Mouse (Mus musculus) midbrain, embryonic 16.5 days (tissue): ENCODE measurements around the gene Wdr75. TPM values are rescaled to one million over a fixed set of nuclear protein-coding genes. Genes with fewer than 3 reads are reported as not detected.
A peak's percentile ranks its signal among the peaks of the same experiment; 100 is the strongest.

Source experiments
- ATAC-seq: fragments of 200-750 bp; cut with Nextera tagmentation; 2 replicates; pipeline ENCODE4 v1.8.0; 2017; ENCODE audit warnings: moderate TSS enrichment
- H3K27ac ChIP-seq: fragments of 300-500 bp; sonication (generic); 2 replicates; pipeline ENCODE4 v1.5.1; 2014; ENCODE audit warnings: mild to moderate bottlenecking, low read length, mixed read lengths
- H3K27me3 ChIP-seq: fragments of 300-500 bp; sonication (generic); 2 replicates; pipeline ENCODE4 v1.6.1; 2014; ENCODE audit warnings: low read depth, low read length, mixed read lengths; ENCODE audit not compliant: control insufficient read depth, insufficient read depth
- H3K36me3 ChIP-seq: fragments of 300-500 bp; sonication (generic); 2 replicates; pipeline ENCODE4 v1.6.1; 2014; ENCODE audit warnings: mild to moderate bottlenecking, low read length, moderate library complexity, mixed read lengths; ENCODE audit not compliant: control insufficient read depth, insufficient read depth
- H3K4me1 ChIP-seq: fragments of 300-500 bp; sonication (generic); 2 replicates; pipeline ENCODE4 v1.6.1; 2014; ENCODE audit warnings: mild to moderate bottlenecking, low read length, mixed read lengths; ENCODE audit not compliant: control insufficient read depth, insufficient read depth
- H3K4me2 ChIP-seq: fragments of 300-500 bp; sonication (generic); 2 replicates; pipeline ENCODE4 v1.6.1; 2014; ENCODE audit warnings: mild to moderate bottlenecking, low read length, mixed read lengths
- H3K4me3 ChIP-seq: fragments of 300-500 bp; sonication (generic); 2 replicates; pipeline ENCODE4 v1.5.1; 2014; ENCODE audit warnings: low read depth, mild to moderate bottlenecking, low read length, moderate library complexity, mixed read lengths
- H3K9ac ChIP-seq: fragments of 300-500 bp; sonication (generic); 2 replicates; pipeline ENCODE4 v1.6.1; 2014; ENCODE audit warnings: low read depth, low read length, mixed read lengths
- H3K9me3 ChIP-seq: fragments of 300-500 bp; sonication (generic); replicated peaks from 2 replicates; pipeline ENCODE4 v1.6.1; 2014; ENCODE audit warnings: mild to moderate bottlenecking, low read length, mixed read lengths; ENCODE audit not compliant: control insufficient read depth, poor library complexity, severe bottlenecking
- WGBS: fragments of 180-500 bp; shearing (Covaris S2); extraction: QIAGEN DNeasy Blood & Tissue Kit; methylation state at CpG from one replicate; pipeline ENCODE4 v1.1.7; 2014; 5-methylcytosine and 5-hydroxymethylcytosine counted together
- polyA plus RNA-seq: library from polyadenylated mRNA; unstranded; fragments of >200 nt; fragmentation: Nextera tagmentation; extraction: Ambion mirVana; gene quantifications from 2 replicates; pipeline ENCODE4 v1.2.1, GENCODE M21; 2015

Wdr75 gene
- 46.8 and 54.3 TPM in 2 replicates for polyA plus RNA-seq

DNA sequence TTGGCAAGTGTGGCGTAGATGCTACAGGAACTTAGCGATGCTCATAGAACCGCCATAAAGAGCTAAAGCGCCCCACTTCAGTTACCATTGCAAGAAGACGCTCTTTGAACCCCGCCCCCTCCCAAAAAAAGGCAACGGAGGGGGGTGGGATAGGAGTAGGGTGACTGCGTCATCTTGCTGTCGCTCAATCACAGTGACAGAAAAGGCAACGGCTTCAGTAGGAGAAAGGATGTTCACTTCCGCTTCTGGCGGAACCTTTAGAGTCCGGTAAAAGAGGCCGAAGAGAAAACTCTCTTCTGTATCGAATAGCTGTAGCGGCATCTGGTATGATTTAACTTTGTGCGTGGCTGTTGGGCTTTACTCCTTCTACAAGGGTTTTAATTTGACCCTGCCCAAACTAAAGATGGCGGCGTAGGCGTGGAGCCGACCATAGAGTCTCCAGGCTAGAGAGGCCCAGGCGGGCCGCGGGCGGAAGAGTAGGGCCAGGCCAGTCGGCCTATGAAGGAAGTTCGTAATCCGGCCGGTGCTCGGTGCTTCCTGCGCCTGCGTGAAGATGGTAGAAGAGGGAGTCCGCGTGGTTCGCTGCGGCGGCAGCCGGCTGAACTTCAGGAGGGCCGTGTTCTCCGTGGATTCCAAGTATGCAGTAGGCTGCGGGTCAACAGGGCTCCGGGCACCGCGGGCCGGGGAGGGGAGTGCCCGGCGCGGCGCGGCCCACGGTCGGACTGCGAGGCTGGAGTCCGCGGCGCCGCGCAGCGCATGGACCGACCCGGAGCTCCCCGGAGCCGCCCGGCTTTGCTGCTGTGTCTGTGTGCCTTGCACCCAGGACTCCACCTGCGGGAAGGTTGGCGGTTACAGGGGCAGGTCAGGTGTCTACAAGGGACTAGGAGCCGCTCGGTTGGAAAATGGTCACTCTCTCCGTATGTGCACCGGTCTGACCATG lies at the start of gene Wdr75:
TSS of gene Wdr75 (plus strand) at position 198 of the 940 bp plus-strand sequence.
- under 1% methylated on average over 66 of the region's 70 CpGs for WGBS
- peaks cover 5% of the 10 kb centered on the region for H3K36me3 ChIP-seq
- ATAC-seq: peak; percentile 100

DNA sequence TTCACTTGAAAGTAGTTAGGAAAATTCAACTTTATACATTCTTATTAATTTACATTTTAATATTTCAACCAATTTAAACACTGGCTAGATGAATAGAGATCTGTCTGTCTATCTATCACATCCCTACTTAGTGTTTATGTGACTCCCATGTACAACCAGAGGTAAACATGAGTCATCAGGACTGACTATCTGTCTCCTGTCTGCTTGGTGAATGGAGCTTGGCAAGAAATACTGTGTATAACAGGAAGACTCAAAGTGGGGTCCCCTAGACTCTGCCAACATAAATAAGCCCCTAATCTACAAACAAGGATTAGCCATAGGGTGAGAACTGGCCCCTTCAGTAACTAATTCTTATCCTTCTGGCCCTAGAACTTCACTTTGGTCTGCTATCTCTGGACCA lies 39.1 kb upstream of the Wdr75 start:
- no peak overlapping the region for H3K27ac ChIP-seq
- H3K36me3 ChIP-seq: no peaks in the 10 kb centered on the region
- H3K4me3 ChIP-seq: no peak overlapping the region
- no peaks in the 10 kb centered on the region for H3K9me3 ChIP-seq
- H3K4me2 ChIP-seq: no peak overlapping the region
- H3K9ac ChIP-seq: no peak overlapping the region
- H3K4me1 ChIP-seq: no peaks in the 10 kb centered on the region
- no peaks in the 10 kb centered on the region for H3K27me3 ChIP-seq
- ATAC-seq: no peak

More for the DNA sequence above, at the start of gene Wdr75:
- no peaks in the 10 kb centered on the region for H3K27me3 ChIP-seq
- H3K27ac ChIP-seq: peak within 1 kb of the TSS; percentile 96
- peak within 1 kb of the TSS; percentile 91 for H3K4me3 ChIP-seq
- peak within 1 kb of the TSS; percentile 94 for H3K9ac ChIP-seq
- no peaks in the 10 kb centered on the region for H3K9me3 ChIP-seq
- peak within 1 kb of the TSS; percentile 88 for H3K4me2 ChIP-seq
- H3K4me1 ChIP-seq: peaks cover 13% of the 10 kb centered on the region

DNA sequence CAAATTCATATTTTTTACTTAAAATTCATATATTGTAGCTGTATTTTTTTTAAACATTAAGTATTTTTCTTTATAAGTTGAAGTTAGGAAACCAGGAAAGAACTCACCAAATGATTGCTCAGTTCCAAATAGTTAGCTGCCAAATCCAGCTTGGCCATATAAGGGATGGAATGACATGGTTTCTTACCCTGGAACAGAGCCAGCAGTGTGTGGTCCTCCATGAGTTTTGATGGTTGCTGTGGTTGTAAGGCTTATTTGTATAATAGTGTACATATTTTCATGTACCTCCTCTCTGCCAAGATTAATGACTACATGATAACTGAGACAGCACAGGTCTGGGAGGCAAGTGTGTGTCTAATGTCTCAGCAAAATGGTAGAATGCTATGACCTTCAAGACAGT lies 38.3 kb upstream of the Wdr75 start:
- Histone ChIP-seq H3K4me2 (no peak overlapping the region), H3K9me3 (no peaks in the 10 kb centered on the region), H3K36me3 (no peaks in the 10 kb centered on the region), H3K9ac (no peak overlapping the region), H3K27ac (no peak overlapping the region), H3K27me3 (no peaks in the 10 kb centered on the region), H3K4me3 (no peak overlapping the region), H3K4me1 (no peaks in the 10 kb centered on the region)
- ATAC-seq: no peak

DNA sequence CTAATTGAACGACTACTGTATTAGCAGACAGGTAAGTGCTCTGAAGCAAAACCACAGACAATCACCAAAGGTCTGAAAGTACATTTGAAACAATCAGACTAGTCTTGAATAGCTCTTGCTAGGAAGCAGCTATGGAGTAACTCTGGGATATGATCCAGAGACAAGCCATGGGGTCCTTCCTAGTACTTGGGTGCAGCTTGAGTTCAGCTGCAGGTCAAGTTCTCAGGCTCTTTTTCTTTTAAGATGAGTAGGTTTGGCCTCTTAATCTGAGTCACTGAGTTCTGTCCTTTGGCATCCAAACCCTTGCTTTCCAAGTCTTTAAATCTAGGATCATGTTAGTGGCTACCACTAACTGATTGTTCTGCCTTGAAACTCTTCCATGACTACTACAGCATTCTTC lies 37.0 kb upstream of the Wdr75 start:
- Histone ChIP-seq H3K36me3 (no peaks in the 10 kb centered on the region), H3K27ac (no peak overlapping the region), H3K4me1 (no peaks in the 10 kb centered on the region), H3K9me3 (no peaks in the 10 kb centered on the region), H3K27me3 (no peaks in the 10 kb centered on the region), H3K9ac (no peak overlapping the region), H3K4me2 (no peak overlapping the region), H3K4me3 (no peak overlapping the region)
- no peak for ATAC-seq
- 83% methylated on average over 1 of the region's 1 CpGs for WGBS

DNA sequence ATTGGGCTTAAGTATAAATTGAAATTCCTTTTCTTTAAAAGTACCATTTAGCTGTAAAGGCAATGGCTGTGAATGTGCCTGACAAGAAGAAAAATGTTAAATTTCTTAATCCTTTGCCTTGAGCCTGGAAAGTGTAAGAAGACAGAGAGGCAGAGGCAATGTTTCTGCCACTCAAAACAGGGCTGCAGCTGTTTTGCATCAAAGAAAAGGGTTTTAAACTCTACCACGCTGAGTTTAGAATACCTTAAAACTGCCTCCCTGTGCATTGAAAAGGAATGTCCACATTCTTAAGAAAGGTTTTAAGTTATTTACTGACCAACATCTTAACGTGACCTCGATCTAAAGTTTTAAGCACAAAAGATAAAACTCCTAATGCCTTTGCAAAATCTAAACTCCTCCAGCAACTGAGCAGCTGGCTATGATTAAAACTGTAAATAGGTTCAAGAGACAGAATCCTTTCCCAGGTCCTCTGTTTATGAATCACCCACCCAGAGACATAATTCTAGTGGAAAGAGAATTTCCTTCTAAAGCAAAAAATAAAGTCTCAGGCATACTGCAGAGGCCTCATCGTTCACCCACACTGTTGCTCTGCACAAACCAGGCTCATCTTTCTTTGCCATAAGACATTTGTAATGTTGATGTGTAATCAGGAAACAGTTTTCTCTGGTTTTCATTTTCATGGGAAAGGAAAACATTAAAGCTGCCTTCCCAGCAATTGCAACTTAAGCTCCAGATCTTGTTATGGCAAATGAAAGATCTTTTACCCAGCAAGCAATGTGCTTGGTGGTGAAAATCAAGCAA lies 34.1 kb upstream of the Wdr75 start:
- Histone ChIP-seq H3K4me1 (no peaks in the 10 kb centered on the region), H3K27me3 (no peaks in the 10 kb centered on the region), H3K4me2 (no peak overlapping the region), H3K36me3 (no peaks in the 10 kb centered on the region), H3K9me3 (no peaks in the 10 kb centered on the region), H3K27ac (no peak overlapping the region), H3K4me3 (no peak overlapping the region), H3K9ac (no peak overlapping the region)
- no peak for ATAC-seq
- 41% methylated on average over 4 of the region's 4 CpGs for WGBS

DNA sequence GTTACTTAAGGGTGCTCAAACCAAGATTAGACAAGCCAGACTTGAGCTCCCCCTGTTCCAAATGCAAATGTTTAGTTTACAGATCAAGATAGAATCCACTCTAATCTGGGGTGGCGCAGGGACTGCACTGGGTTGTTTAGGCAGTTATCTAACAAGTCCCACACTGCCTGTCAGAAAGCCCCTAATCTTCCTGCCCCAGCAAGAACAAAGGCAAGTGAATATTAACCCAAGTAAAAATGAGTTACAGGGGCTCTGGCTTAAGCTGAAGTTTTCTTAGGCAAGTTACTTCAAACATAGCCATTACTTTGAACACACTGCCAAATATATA lies 33.5 kb upstream of the Wdr75 start:
- no peaks in the 10 kb centered on the region for H3K4me1 ChIP-seq
- no peaks in the 10 kb centered on the region for H3K9me3 ChIP-seq
- WGBS: 59% methylated on average over 1 of the region's 1 CpGs
- ATAC-seq: no peak
- no peak overlapping the region for H3K4me2 ChIP-seq
- H3K4me3 ChIP-seq: no peak overlapping the region
- H3K27ac ChIP-seq: no peak overlapping the region
- H3K36me3 ChIP-seq: no peaks in the 10 kb centered on the region
- no peaks in the 10 kb centered on the region for H3K27me3 ChIP-seq
- H3K9ac ChIP-seq: no peak overlapping the region

DNA sequence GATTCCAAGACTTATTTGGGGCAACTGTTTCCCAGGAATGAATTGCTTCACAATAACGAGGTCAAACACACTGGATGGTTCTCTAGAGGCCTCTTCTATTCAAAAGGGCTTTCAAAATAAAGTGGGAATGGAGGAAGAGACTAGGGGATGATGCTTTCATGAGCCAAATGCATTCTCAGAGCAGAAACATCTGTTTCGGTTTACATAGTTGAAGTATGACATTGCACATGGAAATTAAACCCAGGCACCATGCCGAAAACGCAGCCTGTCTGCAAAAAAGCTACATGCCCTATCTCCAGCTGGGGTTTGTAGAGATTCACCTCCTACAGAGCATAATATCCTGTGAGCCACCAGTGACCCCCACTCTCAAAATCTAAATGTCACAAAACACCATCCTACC lies 29.3 kb upstream of the Wdr75 start:
- no peak overlapping the region for H3K4me2 ChIP-seq
- H3K9me3 ChIP-seq: no peaks in the 10 kb centered on the region
- H3K4me1 ChIP-seq: no peaks in the 10 kb centered on the region
- H3K36me3 ChIP-seq: no peaks in the 10 kb centered on the region
- H3K27ac ChIP-seq: no peak overlapping the region
- 69% methylated on average over 4 of the region's 4 CpGs for WGBS
- no peak overlapping the region for H3K9ac ChIP-seq
- H3K4me3 ChIP-seq: no peak overlapping the region
- ATAC-seq: no peak
- H3K27me3 ChIP-seq: no peaks in the 10 kb centered on the region

DNA sequence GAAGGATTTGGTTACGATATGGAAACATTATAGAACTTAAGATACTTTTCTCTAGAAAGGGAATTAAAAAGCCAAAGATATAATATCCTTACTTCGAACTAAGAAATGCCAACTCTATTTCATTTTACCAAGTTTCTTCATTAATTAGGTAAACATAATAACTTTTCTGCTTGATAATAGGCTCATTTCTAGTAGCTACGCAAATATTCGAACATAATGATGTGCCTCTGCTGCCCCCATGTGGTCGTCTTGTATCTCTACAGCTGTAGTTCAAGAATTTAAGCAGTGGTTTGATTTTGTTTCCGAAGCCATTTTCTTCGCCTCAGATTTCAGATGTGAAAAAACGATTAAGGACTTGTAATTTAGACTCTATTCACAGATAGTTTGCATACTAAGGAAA lies 28.8 kb upstream of the Wdr75 start:
- Histone ChIP-seq H3K36me3 (no peaks in the 10 kb centered on the region), H3K9ac (no peak overlapping the region), H3K4me1 (no peaks in the 10 kb centered on the region), H3K27me3 (no peaks in the 10 kb centered on the region), H3K4me2 (no peak overlapping the region), H3K4me3 (no peak overlapping the region), H3K27ac (no peak overlapping the region), H3K9me3 (no peaks in the 10 kb centered on the region)
- no peak for ATAC-seq
- WGBS: 26% methylated on average over 8 of the region's 8 CpGs

DNA sequence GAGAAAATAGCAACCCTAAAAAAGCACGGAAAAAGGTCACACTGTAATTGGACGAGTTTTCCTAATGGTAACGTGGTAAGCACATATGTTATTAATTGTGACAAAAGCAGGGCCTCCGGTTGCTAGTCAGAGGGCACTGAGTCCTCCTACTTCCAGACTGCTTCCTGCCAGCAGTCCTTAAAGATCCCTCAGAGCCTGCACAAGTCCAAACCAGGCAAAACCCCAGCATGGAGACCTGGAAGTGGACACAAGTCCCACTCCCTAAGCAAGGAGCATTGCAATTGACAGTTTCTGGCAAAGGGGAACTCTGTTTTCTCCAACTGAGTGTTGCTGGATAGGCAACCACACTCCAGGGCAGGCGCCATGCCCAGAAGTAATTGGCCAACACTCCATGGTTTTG lies 27.4 kb upstream of the Wdr75 start:
- 76% methylated on average over 5 of the region's 5 CpGs for WGBS
- Histone ChIP-seq H3K9me3 (no peaks in the 10 kb centered on the region), H3K4me2 (no peak overlapping the region), H3K27ac (no peak overlapping the region), H3K9ac (no peak overlapping the region), H3K4me3 (no peak overlapping the region), H3K36me3 (no peaks in the 10 kb centered on the region), H3K27me3 (no peaks in the 10 kb centered on the region), H3K4me1 (no peaks in the 10 kb centered on the region)
- ATAC-seq: no peak
